Mouse (Mus musculus) hindbrain, embryonic 12.5 days (tissue): ENCODE results near the gene Rbks. TPM values are rescaled to one million over a fixed set of nuclear protein-coding genes. Genes with fewer than 3 reads are reported as not detected.

ENCODE experiments used
- ATAC-seq: fragments of 200-750 bp; cut with Nextera tagmentation; 2 replicates; pipeline ENCODE4 v1.8.0; 2017; ENCODE audit warnings: moderate TSS enrichment; ENCODE audit not compliant: low FRiP score
- H3K27ac ChIP-seq: fragments of 300-500 bp; sonication (generic); 2 replicates; pipeline ENCODE4 v1.5.1; 2016; ENCODE audit warnings: mild to moderate bottlenecking
- H3K27me3 ChIP-seq: fragments of 300-500 bp; sonication (generic); 2 replicates; pipeline ENCODE4 v1.6.1; 2016; ENCODE audit warnings: mild to moderate bottlenecking
- H3K36me3 ChIP-seq: fragments of 300-500 bp; sonication (generic); 2 replicates; pipeline ENCODE4 v1.6.1; 2016; ENCODE audit warnings: mild to moderate bottlenecking
- H3K4me1 ChIP-seq: fragments of 300-500 bp; sonication (generic); 2 replicates; pipeline ENCODE4 v1.6.1; 2016
- H3K4me2 ChIP-seq: fragments of 300-500 bp; sonication (generic); replicated peaks from 2 replicates; pipeline ENCODE4 v1.6.1; 2016; ENCODE audit warnings: mild to moderate bottlenecking
- H3K4me3 ChIP-seq: fragments of 300-500 bp; sonication (generic); 2 replicates; pipeline ENCODE4 v1.5.1; 2016; ENCODE audit warnings: mild to moderate bottlenecking
- H3K9ac ChIP-seq: fragments of 300-500 bp; sonication (generic); 2 replicates; pipeline ENCODE4 v1.6.1; 2016; ENCODE audit warnings: mild to moderate bottlenecking, moderate library complexity
- H3K9me3 ChIP-seq: fragments of 300-500 bp; sonication (generic); replicated peaks from 2 replicates; pipeline ENCODE4 v1.6.1; 2016; ENCODE audit warnings: mild to moderate bottlenecking
- WGBS: fragments of 180-500 bp; shearing (Covaris S2); methylation state at CpG from one replicate; pipeline ENCODE4 v1.1.7; 2016; 5-methylcytosine and 5-hydroxymethylcytosine counted together
- polyA plus RNA-seq: library from polyadenylated mRNA; unstranded; fragments of >200 nt; fragmentation: Nextera tagmentation; extraction: Ambion mirVana; gene quantifications from 2 replicates; pipeline ENCODE4 v1.2.1, GENCODE M21; 2016

The Rbks gene
- polyA plus RNA-seq, 1 experiment from 2014 or later: 1.8 TPM

GRCm38 (mm10) chr5:31610376-31611086, 86.9 kb downstream of the Rbks start:
- H3K9ac ChIP-seq: no peak overlapping the region
- no peak overlapping the region for H3K4me2 ChIP-seq
- no peak overlapping the region for H3K4me3 ChIP-seq
- peaks cover 10% of the 10 kb centered on the region for H3K4me1 ChIP-seq
- WGBS: 80% methylated on average over 13 of the region's 13 CpGs
- H3K27ac ChIP-seq: no peak overlapping the region
- H3K36me3 ChIP-seq: peaks cover under 1% of the 10 kb centered on the region; the same call in 1 of the 2 replicates
- no peaks in the 10 kb centered on the region for H3K27me3 ChIP-seq
- ATAC-seq: no peak
- no peaks in the 10 kb centered on the region for H3K9me3 ChIP-seq

DNA sequence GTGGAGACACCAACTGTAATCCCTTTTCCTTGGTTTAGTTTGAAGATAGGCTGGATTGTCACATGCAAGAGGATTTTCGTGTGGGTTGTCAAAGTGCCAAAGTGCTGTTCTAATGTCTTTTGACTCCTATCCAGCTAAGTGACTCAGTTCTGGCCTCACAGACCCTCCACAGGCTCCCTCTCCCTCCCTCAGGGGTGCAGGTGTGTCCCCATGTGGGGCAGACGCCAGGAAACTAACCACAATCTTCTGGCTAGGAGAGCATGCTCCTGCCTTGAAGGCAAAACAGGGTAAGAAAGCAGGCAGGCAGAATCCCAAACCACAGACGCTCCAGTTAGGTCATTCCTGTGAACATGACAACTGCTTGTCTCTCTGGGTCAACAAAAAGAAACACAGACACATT, 91.3 kb downstream of the Rbks start:
- Histone ChIP-seq H3K27ac (no peak overlapping the region), H3K4me3 (no peak overlapping the region), H3K4me1 (no peaks in the 10 kb centered on the region), H3K36me3 (no peaks in the 10 kb centered on the region), H3K9ac (no peak overlapping the region), H3K9me3 (no peaks in the 10 kb centered on the region), H3K4me2 (no peak overlapping the region), H3K27me3 (no peaks in the 10 kb centered on the region)
- ATAC-seq: no peak
- 64% methylated on average over 3 of the region's 3 CpGs for WGBS

DNA sequence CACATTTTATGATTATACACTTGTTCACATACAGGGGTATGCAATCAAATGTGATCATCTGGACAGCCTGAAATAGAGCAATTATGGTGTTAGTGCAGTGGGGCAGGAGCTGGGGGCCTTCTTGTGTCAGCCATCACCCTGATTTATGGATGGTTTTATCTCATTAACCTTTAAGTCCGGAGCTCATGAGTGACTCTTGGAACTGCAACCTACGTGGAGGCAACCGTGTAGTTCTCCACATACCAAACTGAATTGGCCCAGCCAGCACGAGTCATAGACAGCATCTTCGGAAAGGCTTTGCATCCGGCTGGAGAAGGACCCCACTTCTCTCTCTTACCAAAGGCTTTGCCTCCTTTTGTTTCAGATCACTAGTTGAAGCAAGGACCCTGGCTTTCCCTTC, 93.7 kb downstream of the Rbks start:
- no peaks in the 10 kb centered on the region for H3K36me3 ChIP-seq
- ATAC-seq: no peak
- no peak overlapping the region for H3K4me2 ChIP-seq
- no peak overlapping the region for H3K27ac ChIP-seq
- H3K9ac ChIP-seq: no peak overlapping the region
- 90% methylated on average over 6 of the region's 6 CpGs for WGBS
- no peaks in the 10 kb centered on the region for H3K4me1 ChIP-seq
- no peak overlapping the region for H3K4me3 ChIP-seq
- H3K27me3 ChIP-seq: no peaks in the 10 kb centered on the region
- no peaks in the 10 kb centered on the region for H3K9me3 ChIP-seq

DNA sequence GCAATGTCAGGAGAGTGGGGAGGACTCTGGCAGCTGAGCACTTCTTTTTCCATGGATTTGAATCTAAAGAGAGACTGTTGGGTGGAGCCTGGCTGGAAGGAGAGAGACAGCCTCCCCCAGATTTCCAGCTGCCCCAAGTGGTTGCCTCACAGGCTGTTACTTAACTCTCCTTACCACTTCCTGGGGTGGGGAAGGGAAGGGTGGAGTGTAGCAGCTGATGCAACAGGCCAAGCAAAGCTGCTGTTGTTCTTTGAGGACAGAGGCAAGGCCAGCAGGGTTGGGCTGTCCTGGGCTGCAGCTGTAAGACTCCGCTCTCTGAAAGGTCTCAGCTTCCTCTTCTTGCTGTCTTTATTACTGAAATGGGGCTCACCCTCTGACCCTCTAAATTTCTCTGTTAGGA, 95.0 kb downstream of the Rbks start:
- Histone ChIP-seq H3K9me3 (no peaks in the 10 kb centered on the region), H3K27me3 (peaks cover 4% of the 10 kb centered on the region; the same call in 1 of the 2 replicates), H3K4me1 (no peaks in the 10 kb centered on the region), H3K27ac (no peak overlapping the region), H3K4me2 (no peak overlapping the region), H3K9ac (no peak overlapping the region), H3K4me3 (no peak overlapping the region), H3K36me3 (no peaks in the 10 kb centered on the region)
- 92% methylated on average over 1 of the region's 1 CpGs for WGBS
- no peak for ATAC-seq

DNA sequence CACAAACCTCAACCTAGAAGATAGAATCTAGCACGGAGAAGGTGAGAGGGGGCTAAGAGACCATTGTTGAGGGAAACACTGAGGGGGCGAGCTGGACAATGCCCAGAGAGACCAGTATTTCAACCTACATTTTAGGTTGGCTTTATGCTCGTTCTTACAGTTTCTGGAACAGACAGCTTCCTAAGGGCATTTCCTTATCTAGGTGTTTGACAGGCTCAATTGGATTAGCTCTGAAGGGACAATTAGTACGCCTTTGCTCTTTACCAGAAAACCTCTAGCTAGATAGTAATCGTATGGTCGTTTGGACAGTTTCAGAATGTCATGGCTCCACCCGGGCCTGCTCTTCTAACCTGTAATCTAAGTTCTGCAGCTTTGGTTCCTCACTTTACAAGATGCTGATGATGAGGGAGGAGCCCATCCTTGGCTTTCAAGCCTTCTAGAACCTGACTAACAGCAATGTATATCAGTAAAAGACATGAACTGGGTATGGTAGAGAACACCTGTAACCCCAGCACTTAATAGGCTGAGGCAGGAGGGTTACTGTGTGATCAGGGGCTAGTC, 96.2 kb downstream of the Rbks start:
- 81% methylated on average over 7 of the region's 7 CpGs for WGBS
- ATAC-seq: no peak
- H3K9ac ChIP-seq: no peak overlapping the region
- no peak overlapping the region for H3K4me2 ChIP-seq
- no peaks in the 10 kb centered on the region for H3K36me3 ChIP-seq
- no peak overlapping the region for H3K27ac ChIP-seq
- H3K27me3 ChIP-seq: peaks cover 9% of the 10 kb centered on the region; the same call in 1 of the 2 replicates
- H3K4me1 ChIP-seq: peaks cover 6% of the 10 kb centered on the region; the same call in 1 of the 2 replicates
- H3K4me3 ChIP-seq: no peak overlapping the region
- no peaks in the 10 kb centered on the region for H3K9me3 ChIP-seq

GRCm38 (mm10) chr5:31599161-31599560, 98.3 kb downstream of the Rbks start:
- H3K4me1 ChIP-seq: peaks cover 6% of the 10 kb centered on the region; the same call in 1 of the 2 replicates
- H3K4me2 ChIP-seq: no peak overlapping the region
- no peak overlapping the region for H3K9ac ChIP-seq
- no peaks in the 10 kb centered on the region for H3K9me3 ChIP-seq
- H3K4me3 ChIP-seq: no peak overlapping the region
- no peak for ATAC-seq
- WGBS: 82% methylated on average over 2 of the region's 2 CpGs
- H3K27me3 ChIP-seq: peaks cover 14% of the 10 kb centered on the region; the same call in 1 of the 2 replicates
- H3K36me3 ChIP-seq: no peaks in the 10 kb centered on the region
- no peak overlapping the region for H3K27ac ChIP-seq

DNA sequence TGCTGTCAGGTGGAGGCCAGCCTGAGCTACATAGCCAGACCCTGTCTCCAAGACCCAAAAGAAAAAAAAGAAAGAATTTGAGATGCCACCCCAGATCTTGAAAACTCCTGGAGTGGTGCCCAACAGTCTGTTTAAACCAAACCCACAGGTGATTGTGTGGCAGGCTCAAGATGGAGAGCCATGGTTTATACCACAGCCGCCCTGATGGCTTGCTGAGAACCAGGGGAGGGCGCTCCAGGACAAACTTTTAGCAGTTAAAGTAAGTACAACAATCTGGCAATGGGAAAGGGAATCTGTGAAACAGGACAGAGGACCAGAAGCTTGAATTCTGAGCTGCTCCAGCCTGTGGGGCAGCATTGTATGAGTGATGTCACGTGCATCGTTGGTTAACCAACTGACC, 98.8 kb downstream of the Rbks start:
- H3K4me3 ChIP-seq: no peak overlapping the region
- no peak overlapping the region for H3K9ac ChIP-seq
- H3K27ac ChIP-seq: no peak overlapping the region
- H3K9me3 ChIP-seq: no peaks in the 10 kb centered on the region
- no peak for ATAC-seq
- H3K4me1 ChIP-seq: peaks cover 6% of the 10 kb centered on the region; the same call in 1 of the 2 replicates
- no peak overlapping the region for H3K4me2 ChIP-seq
- whole genome bisulfite sequencing: 63% methylated on average over 4 of the region's 4 CpGs
- H3K36me3 ChIP-seq: no peaks in the 10 kb centered on the region
- peaks cover 14% of the 10 kb centered on the region; the same call in 1 of the 2 replicates for H3K27me3 ChIP-seq

DNA sequence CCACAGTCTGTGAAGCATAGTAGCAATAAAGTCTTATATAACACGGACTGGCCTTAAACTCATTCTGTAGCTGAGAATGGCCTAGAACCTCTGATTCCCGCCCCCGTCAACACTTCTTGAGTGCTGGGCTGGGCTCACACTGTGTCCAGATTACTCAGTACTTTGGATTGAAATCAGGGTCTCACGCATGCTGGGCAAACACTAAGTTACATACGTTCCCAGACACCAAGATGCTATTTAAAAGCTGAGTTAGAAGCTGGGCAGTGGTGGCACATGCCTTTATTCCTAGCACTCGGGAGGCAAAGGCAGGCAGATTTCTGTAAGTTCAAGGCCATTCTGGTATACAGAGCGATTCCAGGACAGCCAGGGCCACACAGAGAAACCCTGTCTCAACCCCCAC, 99.3 kb downstream of the Rbks start:
- Histone ChIP-seq H3K4me2 (no peak overlapping the region), H3K27ac (no peak overlapping the region), H3K4me3 (no peak overlapping the region), H3K9me3 (no peaks in the 10 kb centered on the region), H3K36me3 (no peaks in the 10 kb centered on the region), H3K27me3 (peaks cover 14% of the 10 kb centered on the region; the same call in 1 of the 2 replicates), H3K4me1 (peaks cover 6% of the 10 kb centered on the region; the same call in 1 of the 2 replicates), H3K9ac (no peak overlapping the region)
- WGBS: 80% methylated on average over 7 of the region's 7 CpGs
- ATAC-seq: no peak

DNA sequence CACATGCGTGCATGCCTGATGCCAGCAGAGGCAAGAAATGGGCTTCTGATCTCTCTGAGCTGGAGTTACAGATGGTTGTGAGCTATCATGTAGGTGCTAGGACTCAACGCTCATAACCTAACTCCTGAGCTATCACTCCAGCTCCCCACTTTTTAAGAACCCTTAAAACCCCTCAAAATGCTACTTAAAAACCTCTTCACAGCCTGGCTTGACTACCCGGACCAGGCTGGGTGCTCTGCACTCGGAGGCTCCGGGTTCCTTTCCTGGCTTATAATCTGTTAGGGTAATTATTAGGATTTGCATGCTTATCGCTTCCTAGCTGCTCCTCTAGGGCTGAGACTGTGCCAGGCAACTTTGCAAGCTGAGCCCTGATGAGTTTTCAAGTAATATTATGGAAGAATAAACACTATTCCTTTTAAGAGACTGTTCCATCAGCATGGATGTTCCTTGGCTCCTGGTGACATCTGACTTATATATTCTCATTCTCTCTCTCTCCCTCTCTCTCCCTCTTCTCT, 99.9 kb downstream of the Rbks start:
- H3K4me3 ChIP-seq: no peak overlapping the region
- no peak for ATAC-seq
- peaks cover 14% of the 10 kb centered on the region; the same call in 1 of the 2 replicates for H3K27me3 ChIP-seq
- H3K4me2 ChIP-seq: peak overlapping the region; percentile 61; the same call in 1 of the 2 replicates
- WGBS: 81% methylated on average over 6 of the region's 6 CpGs
- peaks cover 6% of the 10 kb centered on the region; the same call in 1 of the 2 replicates for H3K4me1 ChIP-seq
- H3K9ac ChIP-seq: no peak overlapping the region
- no peaks in the 10 kb centered on the region for H3K36me3 ChIP-seq
- H3K9me3 ChIP-seq: no peaks in the 10 kb centered on the region
- H3K27ac ChIP-seq: no peak overlapping the region

DNA sequence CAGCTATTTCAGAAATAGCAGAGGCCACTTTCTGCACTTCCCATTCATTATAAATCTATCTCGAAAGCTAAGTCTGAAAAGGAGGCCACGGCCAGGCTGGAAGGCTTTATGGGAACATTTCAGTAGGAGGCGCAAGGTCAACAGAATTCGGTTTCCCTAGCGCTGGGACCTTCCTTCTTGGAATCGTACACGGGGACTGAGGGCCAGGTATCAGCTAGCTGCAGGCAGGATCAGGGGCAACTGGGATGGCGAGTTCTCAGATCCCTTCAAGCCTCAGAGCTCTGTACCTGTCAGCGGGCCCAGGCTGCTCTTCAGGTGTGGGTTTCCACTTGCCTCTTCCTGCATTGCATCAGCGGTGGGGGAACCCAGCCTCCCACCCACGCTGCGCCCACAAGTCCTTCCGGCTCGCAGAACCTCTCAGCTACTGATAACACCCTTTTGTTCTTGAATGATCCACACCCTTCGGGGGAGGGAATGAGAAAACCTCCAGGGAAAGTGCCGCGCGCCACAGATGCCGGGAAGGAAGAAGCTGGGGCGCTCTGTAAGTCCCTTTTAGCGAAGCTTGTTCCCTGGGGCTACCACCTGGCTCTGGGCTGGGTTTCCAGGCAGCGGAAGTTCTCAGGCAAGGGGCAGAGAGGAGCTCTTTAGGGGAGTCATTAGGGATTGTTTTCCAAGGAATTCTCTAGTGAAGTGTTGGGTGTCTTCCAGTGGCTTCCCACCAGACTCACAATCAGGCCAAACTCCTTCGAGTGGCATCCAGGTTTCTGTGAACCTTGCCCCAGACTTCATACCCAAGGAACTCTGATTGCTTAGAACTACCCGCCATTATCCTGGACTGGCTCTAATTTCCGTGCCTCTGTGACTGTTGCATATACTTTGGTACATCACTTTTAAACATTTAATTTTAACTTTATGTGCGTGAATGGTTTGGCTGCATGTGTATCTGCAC, 100.7 kb downstream of the Rbks start, which contains the start of gene Mrpl33:
Mrpl33 (plus strand) TSS at position 455 of the 949 bp plus-strand sequence.
- WGBS: 7% methylated on average over 26 of the region's 26 CpGs
- H3K9ac ChIP-seq: peak within 1 kb of the TSS; percentile 60; the same call in 1 of the 2 replicates
- H3K27me3 ChIP-seq: peaks cover 14% of the 10 kb centered on the region; the same call in 1 of the 2 replicates
- peak within 1 kb of the TSS; percentile 32 for H3K4me3 ChIP-seq
- no peak for ATAC-seq
- no peaks in the 10 kb centered on the region for H3K36me3 ChIP-seq
- H3K9me3 ChIP-seq: no peaks in the 10 kb centered on the region
- no peak within 1 kb of the TSS for H3K27ac ChIP-seq
- H3K4me1 ChIP-seq: peaks cover 6% of the 10 kb centered on the region; the same call in 1 of the 2 replicates
- H3K4me2 ChIP-seq: peak within 1 kb of the TSS; percentile 61

DNA sequence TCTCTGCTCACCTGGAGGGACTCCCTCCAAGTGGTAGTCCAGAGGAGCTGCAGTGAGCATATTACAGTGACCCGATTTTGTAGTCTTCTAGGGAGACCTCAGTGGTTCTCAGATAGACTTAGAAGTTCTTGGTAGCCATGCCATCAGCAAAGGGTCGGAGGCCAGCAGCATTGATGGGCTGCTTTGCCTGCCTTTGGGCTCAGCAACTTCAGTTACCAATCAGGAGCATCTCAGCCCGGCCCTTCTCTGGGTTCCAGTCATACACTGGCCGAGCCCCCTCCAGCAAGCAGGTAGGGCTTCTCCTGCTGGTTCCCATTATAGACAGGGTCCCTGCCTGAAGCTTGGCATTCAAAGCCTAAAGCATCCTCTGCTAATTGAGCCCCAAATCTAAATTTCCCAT, 101.6 kb downstream of the Rbks start:
- H3K27me3 ChIP-seq: peaks cover 14% of the 10 kb centered on the region; the same call in 1 of the 2 replicates
- no peaks in the 10 kb centered on the region for H3K9me3 ChIP-seq
- H3K4me3 ChIP-seq: no peak overlapping the region
- H3K36me3 ChIP-seq: no peaks in the 10 kb centered on the region
- WGBS: 63% methylated on average over 4 of the region's 4 CpGs
- ATAC-seq: no peak
- H3K4me2 ChIP-seq: peak overlapping the region; percentile 61; the same call in 1 of the 2 replicates
- no peak overlapping the region for H3K27ac ChIP-seq
- H3K4me1 ChIP-seq: peaks cover 6% of the 10 kb centered on the region; the same call in 1 of the 2 replicates
- no peak overlapping the region for H3K9ac ChIP-seq
